Mouse (Mus musculus) forebrain, embryonic 16.5 days (tissue): Measurements from ENCODE around the gene Denr. TPM values are rescaled to one million over a fixed set of nuclear protein-coding genes. Genes with fewer than 3 reads are reported as not detected.
A peak's percentile ranks its signal among the peaks of the same experiment; 100 is the strongest.

Experiments used
- ATAC-seq: fragments of 200-750 bp; cut with Nextera tagmentation; 2 replicates; pipeline ENCODE4 v1.8.0; 2017; ENCODE audit warnings: mild to moderate bottlenecking, moderate library complexity
- H3K27ac ChIP-seq: fragments of 300-500 bp; sonication (generic); 2 replicates; pipeline ENCODE4 v1.5.1; 2014; ENCODE audit warnings: low read length, control low read depth
- H3K27me3 ChIP-seq: fragments of 300-500 bp; sonication (generic); replicated peaks from 2 replicates; pipeline ENCODE4 v1.6.1; 2014; ENCODE audit warnings: low read length; ENCODE audit not compliant: control insufficient read depth, insufficient read depth
- H3K36me3 ChIP-seq: fragments of 300-500 bp; sonication (generic); 2 replicates; pipeline ENCODE4 v1.6.1; 2014; ENCODE audit not compliant: control insufficient read depth, insufficient read depth
- H3K4me1 ChIP-seq: fragments of 300-500 bp; sonication (generic); replicated peaks from 2 replicates; pipeline ENCODE4 v1.6.1; 2014; ENCODE audit warnings: low read length; ENCODE audit not compliant: control insufficient read depth, insufficient read depth
- H3K4me2 ChIP-seq: fragments of 300-500 bp; sonication (generic); 2 replicates; pipeline ENCODE4 v1.6.1; 2014; ENCODE audit warnings: mild to moderate bottlenecking, low read length, control low read depth
- H3K4me3 ChIP-seq: fragments of 300-500 bp; sonication (generic); replicated peaks from 2 replicates; pipeline ENCODE4 v1.5.1; 2014; ENCODE audit warnings: mild to moderate bottlenecking, low read length, control low read depth
- H3K9ac ChIP-seq: fragments of 300-500 bp; sonication (generic); replicated peaks from 2 replicates; pipeline ENCODE4 v1.6.1; 2014; ENCODE audit warnings: low read depth, low read length, control low read depth
- H3K9me3 ChIP-seq: fragments of 300-500 bp; sonication (generic); 2 replicates; pipeline ENCODE4 v1.6.1; 2016; ENCODE audit warnings: low read length; ENCODE audit not compliant: control insufficient read depth
- WGBS: fragments of 180-500 bp; shearing (Covaris S2); extraction: QIAGEN DNeasy Blood & Tissue Kit; methylation state at CpG from one replicate; pipeline ENCODE4 v1.1.7; 2014; 5-methylcytosine and 5-hydroxymethylcytosine counted together
- polyA plus RNA-seq: library from polyadenylated mRNA; unstranded; fragments of >200 nt; fragmentation: Nextera tagmentation; extraction: Ambion mirVana; gene quantifications from 2 replicates; pipeline ENCODE4 v1.2.1, GENCODE M21; 2015

Denr gene
- polyA plus RNA-seq, 1 experiment from 2014 or later: 129 TPM

- no peak overlapping the region for H3K4me3 ChIP-seq
- H3K27ac ChIP-seq: no peak overlapping the region
- no peaks in the 10 kb centered on the region for H3K9me3 ChIP-seq
- no peaks in the 10 kb centered on the region for H3K4me1 ChIP-seq
- H3K27me3 ChIP-seq: no peaks in the 10 kb centered on the region
- H3K36me3 ChIP-seq: no peaks in the 10 kb centered on the region
- no peak overlapping the region for H3K9ac ChIP-seq
- ATAC-seq: no peak
- H3K4me2 ChIP-seq: no peak overlapping the region
- 80% methylated on average over 13 of the region's 13 CpGs for WGBS
Measured at GRCm38 (mm10) chr5:123897352-123897751, 9.6 kb upstream of the Denr start.

GRCm38 (mm10) chr5:123904059-123904672, 2.8 kb upstream of the Denr start:
- no peaks in the 10 kb centered on the region for H3K9me3 ChIP-seq
- no peaks in the 10 kb centered on the region for H3K36me3 ChIP-seq
- no peak overlapping the region for H3K9ac ChIP-seq
- no peaks in the 10 kb centered on the region for H3K27me3 ChIP-seq
- H3K4me3 ChIP-seq: no peak overlapping the region
- H3K27ac ChIP-seq: no peak overlapping the region
- peaks cover 15% of the 10 kb centered on the region for H3K4me1 ChIP-seq
- no peak overlapping the region for H3K4me2 ChIP-seq
- WGBS: 71% methylated on average over 11 of the region's 11 CpGs
- ATAC-seq: no peak

- peaks cover 15% of the 10 kb centered on the region for H3K4me1 ChIP-seq
- no peak for ATAC-seq
- H3K4me2 ChIP-seq: peak overlapping the region; percentile 54
- no peaks in the 10 kb centered on the region; the same call in 1 of the 2 replicates for H3K36me3 ChIP-seq
- H3K27ac ChIP-seq: no peak overlapping the region; the same call in 1 of the 2 replicates
- no peaks in the 10 kb centered on the region for H3K9me3 ChIP-seq
- H3K4me3 ChIP-seq: peak overlapping the region; percentile 87
- no peaks in the 10 kb centered on the region for H3K27me3 ChIP-seq
- H3K9ac ChIP-seq: peak overlapping the region; percentile 50
- 68% methylated on average over 17 of the region's 17 CpGs for WGBS
Measured at GRCm38 (mm10) chr5:123906146-123906975, 614 bp upstream of the Denr start.

GRCm38 (mm10) chr5:123907631-123907977, 629 bp downstream of the Denr start:
- Histone ChIP-seq H3K4me2 (peak overlapping the region; percentile 95), H3K36me3 (no peaks in the 10 kb centered on the region; the same call in 1 of the 2 replicates), H3K27me3 (no peaks in the 10 kb centered on the region), H3K9ac (peak overlapping the region; percentile 98), H3K9me3 (no peaks in the 10 kb centered on the region), H3K27ac (peak overlapping the region; percentile 89), H3K4me3 (peak overlapping the region; percentile 87), H3K4me1 (peaks cover 15% of the 10 kb centered on the region)
- no peak for ATAC-seq
- WGBS: 2% methylated on average over 10 of the region's 10 CpGs

GRCm38 (mm10) chr5:123914852-123915251, 7.9 kb downstream of the Denr start:
- Histone ChIP-seq H3K9me3 (no peaks in the 10 kb centered on the region), H3K4me3 (no peak overlapping the region), H3K4me2 (no peak overlapping the region), H3K9ac (no peak overlapping the region), H3K36me3 (peaks cover 11% of the 10 kb centered on the region), H3K4me1 (no peaks in the 10 kb centered on the region), H3K27me3 (no peaks in the 10 kb centered on the region), H3K27ac (no peak overlapping the region)
- 100% methylated on average over 3 of the region's 3 CpGs for WGBS
- no peak for ATAC-seq

GRCm38 (mm10) chr5:123922112-123922511, 15.1 kb downstream of the Denr start:
- no peak overlapping the region for H3K9ac ChIP-seq
- no peaks in the 10 kb centered on the region for H3K9me3 ChIP-seq
- H3K4me3 ChIP-seq: no peak overlapping the region
- no peaks in the 10 kb centered on the region for H3K4me1 ChIP-seq
- 92% methylated on average over 6 of the region's 6 CpGs for WGBS
- H3K27me3 ChIP-seq: no peaks in the 10 kb centered on the region
- H3K36me3 ChIP-seq: peaks cover 39% of the 10 kb centered on the region
- ATAC-seq: no peak
- no peak overlapping the region for H3K4me2 ChIP-seq
- H3K27ac ChIP-seq: no peak overlapping the region

- WGBS: 95% methylated on average over 9 of the region's 9 CpGs
- Histone ChIP-seq H3K4me1 (peaks cover 8% of the 10 kb centered on the region), H3K4me2 (no peak within 1 kb of the TSS), H3K36me3 (peaks cover 42% of the 10 kb centered on the region), H3K4me3 (no peak within 1 kb of the TSS), H3K9me3 (no peaks in the 10 kb centered on the region), H3K9ac (no peak within 1 kb of the TSS), H3K27me3 (no peaks in the 10 kb centered on the region), H3K27ac (no peak within 1 kb of the TSS)
- no peak for ATAC-seq
Measured at GRCm38 (mm10) chr5:123927118-123927517, 20.1 kb downstream of the Denr start, which contains the start of gene Gm43518. Gene Gm43518 (plus strand): TSS chr5:123927418.

- under 1% methylated on average over 56 of the region's 56 CpGs for WGBS
- peak; percentile 99 for ATAC-seq
- peak within 1 kb of the TSS; percentile 76 for H3K4me3 ChIP-seq
- H3K27ac ChIP-seq: peak within 1 kb of the TSS; percentile 90
- H3K4me2 ChIP-seq: peak within 1 kb of the TSS; percentile 86
- H3K36me3 ChIP-seq: peaks cover 18% of the 10 kb centered on the region
- H3K27me3 ChIP-seq: no peaks in the 10 kb centered on the region
- H3K9ac ChIP-seq: peak within 1 kb of the TSS; percentile 97
- no peaks in the 10 kb centered on the region for H3K9me3 ChIP-seq
- peaks cover 8% of the 10 kb centered on the region for H3K4me1 ChIP-seq
Measured at GRCm38 (mm10) chr5:123930508-123930989, 23.6 kb downstream of the Denr start, which contains the start of gene Ccdc62. Gene Ccdc62 (plus strand): TSS chr5:123930679.

- H3K27ac ChIP-seq: no peak overlapping the region; the same call in 1 of the 2 replicates
- H3K36me3 ChIP-seq: peaks cover 18% of the 10 kb centered on the region
- no peak for ATAC-seq
- no peaks in the 10 kb centered on the region for H3K27me3 ChIP-seq
- 52% methylated on average over 13 of the region's 13 CpGs for WGBS
- peak overlapping the region; percentile 97 for H3K9ac ChIP-seq
- peak overlapping the region; percentile 86 for H3K4me2 ChIP-seq
- H3K4me3 ChIP-seq: peak overlapping the region; percentile 76
- peaks cover 8% of the 10 kb centered on the region for H3K4me1 ChIP-seq
- H3K9me3 ChIP-seq: no peaks in the 10 kb centered on the region
Measured at GRCm38 (mm10) chr5:123931131-123931530, 24.2 kb downstream of the Denr start.
